Mouse (Mus musculus) embryonic facial prominence, embryonic 12.5 days (tissue): ENCODE data around the gene Zfp108. TPM values are rescaled to one million over a fixed set of nuclear protein-coding genes. Genes with fewer than 3 reads are reported as not detected.

Experiments used
- ATAC-seq: fragments of 200-750 bp; cut with Nextera tagmentation; 2 replicates; pipeline ENCODE4 v1.8.0; 2017; ENCODE audit not compliant: insufficient number of reproducible peaks, insufficient read depth, low FRiP score, low TSS enrichment
- H3K27ac ChIP-seq: fragments of 300-500 bp; sonication (generic); 2 replicates; pipeline ENCODE4 v1.5.1; 2016; ENCODE audit warnings: mild to moderate bottlenecking
- H3K27me3 ChIP-seq: fragments of 300-500 bp; sonication (generic); 2 replicates; pipeline ENCODE4 v1.6.1; 2016; ENCODE audit warnings: mild to moderate bottlenecking, moderate library complexity
- H3K36me3 ChIP-seq: fragments of 300-500 bp; sonication (generic); 2 replicates; pipeline ENCODE4 v1.6.1; 2016; ENCODE audit warnings: mild to moderate bottlenecking
- H3K4me1 ChIP-seq: fragments of 300-500 bp; sonication (generic); 2 replicates; pipeline ENCODE4 v1.6.1; 2016
- H3K4me2 ChIP-seq: fragments of 300-500 bp; sonication (generic); replicated peaks from 2 replicates; pipeline ENCODE4 v1.6.1; 2016; ENCODE audit warnings: mild to moderate bottlenecking, moderate library complexity
- H3K4me3 ChIP-seq: fragments of 300-500 bp; sonication (generic); 2 replicates; pipeline ENCODE4 v1.5.1; 2016; ENCODE audit warnings: mild to moderate bottlenecking
- H3K9ac ChIP-seq: fragments of 300-500 bp; sonication (generic); 2 replicates; pipeline ENCODE4 v1.6.1; 2016; ENCODE audit warnings: mild to moderate bottlenecking, moderate library complexity
- H3K9me3 ChIP-seq: fragments of 300-500 bp; sonication (generic); 2 replicates; pipeline ENCODE4 v1.6.1; 2016; ENCODE audit warnings: mild to moderate bottlenecking, moderate library complexity
- WGBS: fragments of 180-500 bp; shearing (Covaris S2); methylation state at CpG from one replicate; pipeline ENCODE4 v1.1.7; 2016; 5-methylcytosine and 5-hydroxymethylcytosine counted together
- polyA plus RNA-seq: library from polyadenylated mRNA; unstranded; fragments of >200 nt; fragmentation: Nextera tagmentation; extraction: Ambion mirVana; gene quantifications from 2 replicates; pipeline ENCODE4 v1.2.1, GENCODE M21; 2016

Gene Zfp108
- polyA plus RNA-seq, 1 experiment from 2014 or later: 5.3 TPM

GRCm38 (mm10) chr7:24287670-24288069 lies 33.1 kb downstream of the Zfp108 start:
- Histone ChIP-seq H3K9ac (no peak overlapping the region), H3K4me1 (no peaks in the 10 kb centered on the region), H3K4me3 (no peak overlapping the region), H3K9me3 (no peaks in the 10 kb centered on the region), H3K27ac (no peak overlapping the region), H3K36me3 (peaks cover 58% of the 10 kb centered on the region), H3K27me3 (no peaks in the 10 kb centered on the region), H3K4me2 (no peak overlapping the region)
- ATAC-seq: no peak
- WGBS: 84% methylated on average over 5 of the region's 5 CpGs

- ATAC-seq: no peak
- H3K9ac ChIP-seq: no peak overlapping the region
- H3K4me2 ChIP-seq: no peak overlapping the region
- WGBS: 93% methylated on average over 6 of the region's 6 CpGs
- no peaks in the 10 kb centered on the region for H3K27me3 ChIP-seq
- H3K9me3 ChIP-seq: no peaks in the 10 kb centered on the region
- no peak overlapping the region for H3K4me3 ChIP-seq
- no peak overlapping the region for H3K27ac ChIP-seq
- H3K4me1 ChIP-seq: no peaks in the 10 kb centered on the region
- H3K36me3 ChIP-seq: peaks cover 67% of the 10 kb centered on the region
These were observed 33.9 kb downstream of the Zfp108 start for GRCm38 (mm10) chr7:24288512-24288911.

GRCm38 (mm10) chr7:24290106-24290693 lies 35.6 kb downstream of the Zfp108 start:
- H3K4me1 ChIP-seq: no peaks in the 10 kb centered on the region
- no peak overlapping the region for H3K4me2 ChIP-seq
- H3K27ac ChIP-seq: no peak overlapping the region
- no peak for ATAC-seq
- H3K27me3 ChIP-seq: no peaks in the 10 kb centered on the region
- no peak overlapping the region for H3K9ac ChIP-seq
- peaks cover 84% of the 10 kb centered on the region for H3K36me3 ChIP-seq
- no peaks in the 10 kb centered on the region for H3K9me3 ChIP-seq
- WGBS: 94% methylated on average over 4 of the region's 4 CpGs
- no peak overlapping the region for H3K4me3 ChIP-seq

GRCm38 (mm10) chr7:24291387-24292090 lies 36.9 kb downstream of the Zfp108 start:
- no peaks in the 10 kb centered on the region for H3K27me3 ChIP-seq
- WGBS: 90% methylated on average over 27 of the region's 27 CpGs
- no peak for ATAC-seq
- peaks cover 97% of the 10 kb centered on the region for H3K36me3 ChIP-seq
- no peaks in the 10 kb centered on the region for H3K4me1 ChIP-seq
- no peak overlapping the region for H3K9ac ChIP-seq
- no peak overlapping the region for H3K27ac ChIP-seq
- no peak overlapping the region for H3K4me3 ChIP-seq
- H3K9me3 ChIP-seq: no peaks in the 10 kb centered on the region
- H3K4me2 ChIP-seq: no peak overlapping the region

- no peak overlapping the region for H3K27ac ChIP-seq
- H3K4me2 ChIP-seq: no peak overlapping the region
- no peak overlapping the region for H3K4me3 ChIP-seq
- no peak overlapping the region for H3K9ac ChIP-seq
- peaks cover 9% of the 10 kb centered on the region; the same call in 1 of the 2 replicates for H3K4me1 ChIP-seq
- H3K27me3 ChIP-seq: no peaks in the 10 kb centered on the region
- ATAC-seq: no peak
- peaks cover 85% of the 10 kb centered on the region for H3K36me3 ChIP-seq
- H3K9me3 ChIP-seq: no peaks in the 10 kb centered on the region
- 85% methylated on average over 12 of the region's 12 CpGs for WGBS
These were observed 38.7 kb downstream of the Zfp108 start for GRCm38 (mm10) chr7:24293061-24293851.

- no peak for ATAC-seq
- peaks cover 74% of the 10 kb centered on the region for H3K36me3 ChIP-seq
- H3K4me1 ChIP-seq: peaks cover 9% of the 10 kb centered on the region; the same call in 1 of the 2 replicates
- no peak overlapping the region for H3K4me3 ChIP-seq
- no peak overlapping the region for H3K4me2 ChIP-seq
- H3K27ac ChIP-seq: no peak overlapping the region
- no peaks in the 10 kb centered on the region for H3K27me3 ChIP-seq
- WGBS: 96% methylated on average over 4 of the region's 4 CpGs
- H3K9me3 ChIP-seq: no peaks in the 10 kb centered on the region
- H3K9ac ChIP-seq: no peak overlapping the region
These were observed 40.2 kb downstream of the Zfp108 start for GRCm38 (mm10) chr7:24294763-24295162.

GRCm38 (mm10) chr7:24295376-24295775 lies 40.8 kb downstream of the Zfp108 start:
- Histone ChIP-seq H3K4me1 (peaks cover 9% of the 10 kb centered on the region; the same call in 1 of the 2 replicates), H3K9ac (no peak overlapping the region), H3K36me3 (peaks cover 67% of the 10 kb centered on the region), H3K27me3 (no peaks in the 10 kb centered on the region), H3K27ac (no peak overlapping the region), H3K4me3 (no peak overlapping the region), H3K9me3 (no peaks in the 10 kb centered on the region), H3K4me2 (no peak overlapping the region)
- ATAC-seq: no peak
- 98% methylated on average over 7 of the region's 7 CpGs for WGBS

- Histone ChIP-seq H3K4me3 (no peak overlapping the region), H3K4me2 (no peak overlapping the region), H3K27me3 (no peaks in the 10 kb centered on the region), H3K9ac (no peak overlapping the region), H3K27ac (no peak overlapping the region), H3K9me3 (no peaks in the 10 kb centered on the region), H3K4me1 (peaks cover 9% of the 10 kb centered on the region; the same call in 1 of the 2 replicates), H3K36me3 (peaks cover 57% of the 10 kb centered on the region)
- no peak for ATAC-seq
- WGBS: 97% methylated on average over 7 of the region's 7 CpGs
These were observed 41.8 kb downstream of the Zfp108 start for GRCm38 (mm10) chr7:24296386-24296785.

GRCm38 (mm10) chr7:24297361-24298095 lies 42.9 kb downstream of the Zfp108 start:
- Histone ChIP-seq H3K4me1 (peaks cover 9% of the 10 kb centered on the region; the same call in 1 of the 2 replicates), H3K4me2 (peak overlapping the region; percentile 84), H3K9ac (no peak overlapping the region), H3K9me3 (no peaks in the 10 kb centered on the region), H3K27ac (no peak overlapping the region), H3K4me3 (no peak overlapping the region), H3K27me3 (no peaks in the 10 kb centered on the region), H3K36me3 (peaks cover 54% of the 10 kb centered on the region)
- ATAC-seq: no peak
- WGBS: 92% methylated on average over 15 of the region's 15 CpGs

GRCm38 (mm10) chr7:24298635-24298972 lies 44.0 kb downstream of the Zfp108 start:
- under 1% methylated on average over 12 of the region's 12 CpGs for WGBS
- Histone ChIP-seq H3K9me3 (no peaks in the 10 kb centered on the region), H3K4me2 (peak overlapping the region; percentile 84), H3K27ac (peak overlapping the region; percentile 97), H3K4me3 (peak overlapping the region; percentile 70), H3K4me1 (peaks cover 9% of the 10 kb centered on the region; the same call in 1 of the 2 replicates), H3K9ac (peak overlapping the region; percentile 83), H3K27me3 (no peaks in the 10 kb centered on the region), H3K36me3 (peaks cover 54% of the 10 kb centered on the region)
- peak; percentile 42 for ATAC-seq

GRCm38 (mm10) chr7:24298973-24299708 lies 44.5 kb downstream of the Zfp108 start:
- peak overlapping the region; percentile 97 for H3K27ac ChIP-seq
- no peaks in the 10 kb centered on the region for H3K27me3 ChIP-seq
- H3K4me2 ChIP-seq: peak overlapping the region; percentile 84
- H3K4me3 ChIP-seq: peak overlapping the region; percentile 70
- ATAC-seq: peak; percentile 85
- no peaks in the 10 kb centered on the region for H3K9me3 ChIP-seq
- H3K4me1 ChIP-seq: peaks cover 9% of the 10 kb centered on the region; the same call in 1 of the 2 replicates
- H3K36me3 ChIP-seq: peaks cover 52% of the 10 kb centered on the region
- under 1% methylated on average over 40 of the region's 47 CpGs for WGBS
- peak overlapping the region; percentile 83 for H3K9ac ChIP-seq
